Mouse (Mus musculus) thymus, adult 2 months (tissue): ENCODE data around the gene Cldn18.

Experiments used
- CTCF ChIP-seq: fragments of 200-500 bp; IDR thresholded peaks from 2 replicates; pipeline ENCODE4 v1.5.1; 2012; ENCODE audit warnings: mild to moderate bottlenecking, control low read depth, low read length, moderate library complexity, borderline replicate concordance; ENCODE audit not compliant: control insufficient read depth, poor library complexity, insufficient read depth; ENCODE audit errors: extremely low read depth
- POLR2A ChIP-seq: fragments of 200-500 bp; IDR thresholded peaks from 2 replicates; pipeline ENCODE4 v1.6.1; 2012; ENCODE audit warnings: mild to moderate bottlenecking, low read length, control low read depth, moderate library complexity; ENCODE audit not compliant: control insufficient read depth, poor library complexity, insufficient read depth; ENCODE audit errors: extremely low read depth

- TF ChIP-seq CTCF: no peak
- no peak for TF ChIP-seq POLR2A
Measured at GRCm38 (mm10) chr9:99639957-99640356, 77.1 kb downstream of the Cldn18 start.
